Mouse (Mus musculus): ENCODE data around the gene Mcrip2.

The Mcrip2 gene

DNA sequence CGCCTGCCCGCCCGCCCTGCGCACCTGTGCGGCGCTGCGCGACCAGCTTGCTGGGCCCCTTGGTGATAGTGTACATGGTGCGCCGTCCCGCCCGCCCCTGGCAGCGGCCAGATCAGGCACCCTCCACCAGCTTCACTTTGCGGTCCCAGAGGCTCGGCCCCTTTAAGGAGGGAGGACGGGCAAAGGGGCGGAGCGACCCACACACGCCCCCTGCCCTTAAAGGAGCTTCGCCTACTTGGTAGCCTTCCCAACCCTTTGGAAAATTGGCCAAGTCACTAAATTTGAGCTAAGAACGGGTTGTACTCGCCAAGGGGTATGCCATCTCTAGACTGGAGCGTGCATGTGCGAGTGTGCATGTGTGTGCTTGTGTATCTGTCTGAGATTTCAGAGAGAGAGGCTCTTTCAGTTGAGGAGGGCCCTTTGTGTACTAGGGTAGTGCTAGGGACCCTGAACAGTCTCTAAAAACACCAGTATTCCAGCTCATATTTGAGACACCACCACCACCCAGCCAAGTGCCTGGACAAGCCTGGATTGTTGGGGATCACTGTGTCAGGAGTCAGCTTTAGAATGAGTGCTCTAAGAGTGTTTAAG, at the start of gene Mcrip2:
Gene Mcrip2, minus strand, starts transcription at position 164 of the 591 bp plus-strand sequence.
- DNase-seq (ENCODE audit: low spot score) = peak; percentile 87

DNA sequence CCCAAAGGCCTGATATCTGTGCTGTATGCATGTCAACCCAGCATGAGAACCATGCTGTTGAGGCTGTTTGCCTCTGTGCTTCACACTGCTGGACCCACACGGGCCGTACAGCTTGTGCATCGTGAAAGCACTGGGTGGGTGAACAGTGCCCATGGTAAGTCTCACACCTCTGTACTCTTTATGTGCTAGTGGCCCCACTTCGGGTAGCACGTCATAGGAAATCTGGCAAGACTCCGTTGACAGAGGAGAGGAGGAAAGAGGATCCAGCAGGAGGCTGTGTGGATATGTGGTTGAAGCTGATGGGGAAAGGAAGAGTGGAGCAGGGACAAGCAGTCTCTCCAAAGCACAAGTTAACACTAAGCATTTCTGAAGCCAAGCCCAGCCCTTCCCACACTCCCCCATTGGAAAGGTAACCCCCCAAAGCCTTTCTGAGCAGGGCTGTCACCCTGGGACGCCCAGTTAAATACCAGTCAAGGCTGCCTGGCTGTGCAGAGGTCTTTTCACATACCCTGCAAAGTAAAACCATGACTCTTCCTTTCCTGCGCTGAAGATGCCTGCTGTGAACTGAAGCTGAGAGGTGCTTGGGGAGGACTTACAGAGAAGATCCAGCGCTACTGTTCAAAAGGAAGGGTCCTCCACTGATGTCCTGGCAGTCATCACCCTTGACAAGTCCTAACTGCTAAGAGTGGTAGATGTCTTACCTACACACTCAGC, 49.6 kb upstream of the Mcrip2 start:
- no peak for DNase-seq (ENCODE audit: low spot score)

DNA sequence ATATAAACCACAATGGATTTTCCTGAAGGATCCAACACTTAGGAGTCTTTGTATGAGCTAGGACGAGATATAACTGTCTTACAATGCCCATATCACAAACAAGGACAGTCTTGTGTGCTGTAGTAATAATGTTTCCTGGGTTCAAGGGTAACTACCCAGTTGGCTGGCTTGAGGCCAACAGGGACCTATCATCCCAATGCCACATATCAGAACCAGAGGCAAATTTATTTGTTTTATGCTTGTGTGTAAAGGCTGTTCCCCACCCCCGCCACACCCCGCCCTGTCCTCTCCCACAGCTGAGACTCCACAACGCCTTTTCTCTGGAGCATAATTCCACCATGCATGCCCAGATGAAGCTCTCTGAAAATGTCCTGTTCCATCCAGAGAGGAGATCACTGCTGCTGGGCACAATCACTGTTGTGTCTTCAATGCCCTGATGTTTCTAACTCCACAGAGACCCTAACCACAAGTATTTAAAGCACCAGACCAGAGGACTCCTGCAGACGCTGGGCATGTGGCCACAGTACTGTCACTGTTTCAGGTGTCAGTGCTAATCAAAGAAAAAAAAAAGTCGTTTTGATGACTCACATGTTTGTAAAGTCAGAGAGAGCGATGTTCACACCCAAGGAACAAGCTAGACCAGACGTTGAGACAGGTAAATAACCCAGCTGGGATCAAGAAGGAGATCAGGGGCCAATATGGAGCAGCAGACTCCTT, 48.5 kb upstream of the Mcrip2 start:
- no peak for DNase-seq (ENCODE audit: low spot score)

DNA sequence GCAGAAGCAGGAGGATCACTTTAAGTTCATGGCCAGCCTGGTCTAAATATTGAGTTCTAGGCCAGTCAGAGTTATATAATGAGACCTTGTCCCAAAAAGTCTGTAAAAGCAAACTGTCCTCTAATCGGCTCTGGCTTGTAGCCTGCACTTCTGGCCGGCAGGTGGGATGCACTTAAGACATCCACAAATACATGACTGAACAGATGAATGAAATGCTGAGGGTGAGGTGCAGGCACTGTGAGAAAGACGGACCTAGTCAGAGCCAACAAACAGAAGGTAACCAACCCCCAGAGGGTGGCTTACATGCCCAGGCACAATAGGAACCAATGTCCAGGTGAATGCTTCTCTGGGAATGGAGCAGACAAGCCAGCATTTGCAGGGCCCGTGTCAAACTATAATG, 45.7 kb upstream of the Mcrip2 start:
- no peak for DNase-seq (ENCODE audit: low spot score)

DNA sequence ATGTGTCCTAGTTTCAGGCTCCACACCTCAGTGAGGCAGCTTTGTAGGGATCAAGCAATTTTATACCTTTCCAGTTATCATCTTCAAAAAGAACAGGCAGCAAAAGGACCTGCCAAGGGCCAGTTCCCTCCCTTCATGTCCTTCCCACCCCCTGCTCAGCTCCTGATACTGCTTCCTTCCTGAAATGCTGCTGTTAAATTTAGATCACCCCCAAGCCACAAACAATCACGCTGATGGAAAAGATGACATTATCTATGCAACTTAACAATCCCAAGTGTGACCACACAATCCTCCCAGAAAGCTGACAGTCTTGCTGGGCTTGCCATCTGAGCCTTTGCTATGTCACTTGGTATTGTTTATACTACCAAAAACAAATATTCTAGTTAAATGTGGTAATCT, 45.3 kb upstream of the Mcrip2 start:
- peak; percentile 47 for DNase-seq (ENCODE audit: low spot score)

DNA sequence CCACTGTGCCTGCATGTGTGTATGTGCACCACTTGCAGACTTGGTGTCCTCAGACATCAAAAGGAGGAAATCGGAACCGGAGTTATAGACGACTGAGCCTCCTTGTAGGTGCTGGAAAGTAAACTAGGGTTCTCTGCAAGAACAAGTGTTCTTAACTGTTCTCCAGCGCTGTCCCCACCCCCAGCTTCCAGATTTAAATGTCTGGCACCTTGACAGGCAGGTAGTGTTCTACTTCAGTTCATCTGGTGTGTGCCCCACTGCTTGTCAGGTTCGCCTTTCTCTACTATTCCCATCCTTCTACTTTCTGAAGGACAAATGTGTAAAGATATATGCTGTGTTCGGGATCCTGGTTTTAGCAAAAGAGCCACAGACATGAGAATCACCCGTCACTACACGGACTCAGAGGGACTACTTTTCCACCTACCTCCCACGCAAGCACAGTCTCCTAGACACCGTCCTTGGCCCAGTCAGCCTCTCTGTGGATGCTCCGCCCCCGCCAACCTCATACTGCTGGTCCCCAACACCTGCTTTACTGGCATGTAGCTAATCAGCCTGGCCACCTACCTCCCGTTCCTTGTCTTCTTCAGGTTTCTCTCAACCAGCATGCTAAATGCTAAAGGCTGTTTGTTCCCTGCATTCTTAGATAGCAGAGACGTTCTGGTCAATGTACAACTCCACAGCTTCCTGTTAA, 44.8 kb upstream of the Mcrip2 start:
- peak; percentile 38 for DNase-seq (ENCODE audit: low spot score)

DNA sequence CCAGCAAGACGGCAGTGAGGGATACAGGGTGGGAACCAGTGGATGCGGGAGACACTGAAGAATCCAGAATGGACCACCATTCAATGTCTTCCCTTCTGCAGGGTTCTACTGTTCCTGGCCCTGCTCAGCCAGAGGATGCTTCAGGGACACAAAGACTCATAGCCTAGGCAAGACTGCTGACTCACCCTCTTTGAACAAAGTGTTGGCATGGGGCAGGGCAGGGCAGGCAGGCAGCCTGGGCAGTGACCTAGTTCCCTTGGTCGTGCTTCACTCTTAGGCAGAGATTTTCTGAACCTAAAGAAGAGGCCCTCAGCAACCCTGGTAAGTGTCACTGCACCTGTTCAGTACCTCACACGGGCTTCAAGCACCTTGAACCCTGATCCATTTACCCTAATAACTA, 43.3 kb upstream of the Mcrip2 start:
- peak; percentile 33 for DNase-seq (ENCODE audit: low spot score)

DNA sequence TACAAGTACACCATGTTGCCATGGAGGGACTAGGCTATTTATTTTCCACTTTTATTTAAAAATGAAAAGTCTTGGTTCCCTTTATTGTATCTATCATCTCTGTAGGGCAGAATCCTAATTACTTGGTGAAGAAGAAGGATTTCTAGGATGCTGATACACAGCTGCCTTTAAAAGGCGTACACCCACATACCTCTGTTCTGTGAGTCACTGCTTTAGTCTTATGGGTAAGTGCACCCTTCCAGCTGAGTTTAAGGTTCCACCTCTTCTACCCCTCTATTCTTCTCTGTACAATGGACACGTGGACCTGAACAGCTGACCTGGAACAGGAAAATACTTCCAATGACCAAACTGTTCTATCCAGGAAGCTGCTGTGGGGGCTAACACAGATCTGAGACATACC, 39.1 kb upstream of the Mcrip2 start:
- no peak for DNase-seq (ENCODE audit: low spot score)

DNA sequence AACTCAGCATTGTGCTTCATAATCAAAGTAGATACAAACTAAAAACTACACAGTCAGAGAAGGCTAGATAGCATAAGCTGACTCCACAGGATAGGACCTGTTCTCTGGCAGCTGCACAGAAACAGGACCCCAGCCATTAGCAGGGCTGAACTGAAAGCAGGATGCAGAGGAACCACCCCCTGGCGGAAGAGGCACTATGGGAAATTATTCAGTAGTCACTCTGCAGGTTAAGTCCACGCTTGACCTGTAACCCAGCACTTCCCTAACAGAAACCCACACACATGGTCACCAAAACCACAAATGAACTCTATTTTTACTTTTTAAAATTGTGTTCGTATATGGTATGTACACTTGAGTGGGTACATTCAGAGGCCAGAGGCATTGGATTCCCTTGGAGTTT, 34.5 kb upstream of the Mcrip2 start:
- DNase-seq (ENCODE audit: low spot score) = no peak

DNA sequence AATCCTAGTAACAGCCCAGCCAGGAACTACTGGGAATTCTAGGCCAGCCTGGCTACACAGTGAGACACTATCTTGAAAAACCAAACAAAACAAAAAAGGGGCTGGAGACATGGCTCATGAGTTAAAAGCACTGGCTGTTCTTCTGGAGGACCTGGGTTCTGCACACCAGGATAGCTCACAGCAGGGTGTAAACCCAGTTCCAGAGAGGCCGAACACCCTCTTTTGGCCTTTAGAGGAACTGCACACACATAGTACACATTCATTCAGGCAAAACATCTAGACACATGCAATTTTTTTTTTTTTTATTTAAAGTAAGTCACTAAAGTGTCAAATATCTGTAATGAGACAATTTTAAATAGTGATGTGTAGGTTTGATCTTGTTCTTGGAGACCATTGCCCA, 31.6 kb upstream of the Mcrip2 start:
- no peak for DNase-seq (ENCODE audit: low spot score)

DNA sequence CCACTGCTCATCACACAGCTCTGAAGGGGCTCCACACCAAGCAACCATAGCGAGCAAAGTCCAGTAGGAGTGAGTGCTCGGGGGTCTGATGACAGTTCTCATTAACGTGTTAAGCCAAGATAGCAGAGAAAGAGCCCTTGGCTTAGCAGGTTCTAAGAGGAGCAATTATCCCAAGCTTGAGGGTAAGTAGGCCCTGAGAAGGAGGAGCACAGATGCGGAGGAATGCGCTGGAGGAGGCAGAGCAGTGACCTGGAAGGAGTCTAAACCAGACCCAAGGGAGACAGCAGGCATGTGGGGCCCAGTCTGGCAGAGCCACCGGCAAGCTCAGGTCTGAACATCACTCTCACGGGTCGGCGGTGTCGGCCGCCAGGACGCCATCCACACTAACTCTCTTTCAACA, 27.3 kb upstream of the Mcrip2 start:
- DNase-seq (ENCODE audit: low spot score) = no peak

DNA sequence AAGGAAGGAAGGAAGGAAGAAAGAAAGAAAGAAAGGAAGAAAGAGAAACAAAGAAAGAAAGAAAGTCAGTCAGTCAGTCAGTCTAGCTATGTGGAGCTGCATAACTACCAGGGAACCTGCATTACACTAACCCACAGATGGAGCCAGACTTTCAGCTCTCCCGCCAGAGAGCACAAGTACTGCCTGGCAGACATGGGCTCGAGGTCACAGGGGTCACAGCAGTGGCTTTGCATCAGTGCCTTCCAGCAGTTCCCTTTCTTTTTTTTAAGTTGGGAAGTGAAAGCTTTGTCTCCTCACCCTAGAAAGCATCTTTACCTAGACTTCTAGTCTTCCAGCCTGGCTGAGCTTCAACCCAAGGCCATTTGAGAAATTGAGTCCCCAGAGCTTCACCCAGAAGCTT, 26.9 kb upstream of the Mcrip2 start:
- DNase-seq (ENCODE audit: low spot score) = no peak

DNA sequence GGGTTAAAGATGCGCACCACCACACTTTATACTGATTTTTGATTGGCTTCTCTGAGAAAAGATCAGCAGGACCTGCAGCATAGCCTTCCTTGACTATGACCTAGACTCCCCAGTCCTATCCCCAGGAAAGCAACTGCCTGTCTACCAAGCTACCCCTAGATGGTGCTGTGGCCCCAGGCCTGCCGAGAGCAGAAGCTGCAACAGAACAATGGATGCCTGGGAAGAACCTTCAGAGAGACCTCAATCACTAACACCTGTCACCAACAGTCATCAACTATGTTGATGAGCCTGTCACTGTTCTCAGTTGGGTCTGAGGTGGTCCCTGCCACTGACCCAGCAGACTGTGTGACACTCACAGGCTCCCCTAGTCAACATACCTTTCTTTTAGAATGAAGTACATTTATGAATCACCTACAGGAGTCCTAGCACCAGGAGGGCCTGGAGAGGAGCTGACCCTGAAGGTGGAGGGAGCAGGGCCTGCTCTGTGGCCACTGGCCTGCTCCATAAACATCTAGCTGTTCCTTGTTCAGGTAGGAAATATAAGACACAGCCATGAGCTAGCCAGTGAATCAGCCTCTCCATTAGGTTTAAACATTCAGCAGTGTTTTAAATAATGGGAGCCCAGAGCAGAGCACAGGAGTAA, 25.5 kb upstream of the Mcrip2 start:
- DNase-seq (ENCODE audit: low spot score) = peak; percentile 78

DNA sequence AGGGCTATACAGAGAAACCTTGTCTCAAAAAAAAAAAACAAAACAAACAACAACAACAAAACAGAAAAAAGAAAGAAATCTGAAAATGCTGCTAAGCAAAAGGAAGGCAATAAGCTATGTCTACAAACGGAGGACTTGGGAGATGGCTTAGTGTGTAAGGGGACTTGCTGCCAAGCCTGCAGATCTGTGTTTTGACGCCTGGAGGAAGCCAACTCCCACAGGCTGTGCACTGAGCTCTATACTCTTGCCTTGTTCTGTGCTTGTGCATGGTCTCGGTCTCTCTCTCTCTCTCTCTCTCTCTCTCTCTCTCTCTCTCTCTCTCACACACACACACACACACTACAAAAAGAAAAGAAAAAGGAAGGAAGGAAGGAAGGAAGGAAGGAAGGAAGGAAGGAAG, 20.3 kb upstream of the Mcrip2 start:
- no peak for DNase-seq (ENCODE audit: low spot score)

DNA sequence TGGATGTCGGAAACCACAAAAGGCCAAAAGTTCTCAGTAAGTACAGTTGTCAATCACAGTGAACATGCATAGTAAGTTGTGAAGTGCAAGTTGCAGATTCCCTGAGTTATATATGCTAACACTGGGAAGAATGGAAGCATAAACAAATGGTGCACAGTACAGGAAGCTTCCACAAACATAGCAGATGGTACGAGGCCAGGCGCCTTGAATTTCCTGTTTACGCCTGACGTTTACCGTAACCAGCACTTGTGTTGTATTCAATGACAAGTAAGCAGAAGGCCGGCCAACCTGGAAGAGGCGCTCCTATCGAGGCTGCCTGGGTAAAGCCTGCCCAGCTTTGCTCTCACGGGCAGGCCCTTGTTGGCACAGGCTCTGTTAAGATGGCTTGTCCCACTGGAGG, 18.9 kb upstream of the Mcrip2 start:
- peak; percentile 44 for DNase-seq (ENCODE audit: low spot score)

DNA sequence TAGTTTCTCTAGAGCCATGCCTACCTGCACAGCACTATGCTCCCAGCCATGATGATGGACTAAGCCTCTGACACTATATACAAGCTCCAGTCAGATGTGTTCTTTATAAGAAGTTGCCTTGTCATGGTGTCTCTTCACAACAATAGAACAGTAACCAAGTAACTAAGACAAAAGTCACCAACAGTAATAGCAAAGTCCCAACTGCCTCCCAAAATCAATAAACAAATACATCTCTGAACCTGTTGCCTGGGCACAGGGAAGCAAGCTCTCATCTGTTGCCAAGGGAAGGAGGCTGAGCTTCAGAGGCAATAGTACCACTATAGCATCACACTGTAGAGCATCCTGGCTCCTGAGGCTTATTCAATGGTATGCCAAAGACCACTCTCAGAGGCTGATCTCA, 18.2 kb upstream of the Mcrip2 start:
- no peak for DNase-seq (ENCODE audit: low spot score)

DNA sequence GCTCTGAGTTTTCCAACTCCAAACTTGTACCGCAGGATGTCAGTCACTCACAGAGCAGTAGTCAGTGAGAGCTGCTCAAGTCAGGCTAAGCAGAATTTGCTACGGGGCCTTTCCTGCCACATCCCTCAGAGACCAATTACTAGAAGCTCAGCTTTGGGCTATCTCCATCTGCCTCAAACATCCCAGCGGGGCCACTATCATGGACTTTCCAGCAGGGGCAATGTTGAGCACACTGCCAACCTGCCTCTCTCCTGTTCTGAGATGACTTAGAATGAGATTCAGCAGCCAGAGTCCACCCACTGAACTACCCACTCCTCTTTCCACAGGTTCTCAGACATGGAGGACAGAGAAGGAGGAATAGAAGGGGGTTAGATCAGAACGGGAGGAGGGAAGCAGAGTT, 17.1 kb upstream of the Mcrip2 start:
- no peak for DNase-seq (ENCODE audit: low spot score)

DNA sequence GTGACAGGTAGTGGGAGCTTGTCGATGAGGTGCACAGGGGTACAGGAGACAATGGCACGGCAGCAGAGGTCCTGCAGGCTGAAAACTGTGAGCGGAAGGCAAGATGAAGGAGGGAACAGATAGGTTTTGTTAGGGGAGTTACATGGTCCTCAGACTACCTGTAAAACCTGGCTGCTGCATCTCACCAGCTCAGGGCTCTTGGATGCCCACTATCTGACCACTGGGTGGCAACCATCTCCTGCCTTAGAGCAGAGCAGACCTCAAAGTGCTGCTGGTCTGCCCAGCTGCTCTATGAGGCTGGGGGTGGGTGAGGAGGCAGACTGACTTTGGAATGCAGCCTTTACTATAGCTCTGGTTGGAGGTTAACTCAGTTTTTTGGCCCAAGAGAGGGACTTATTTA, 15.3 kb upstream of the Mcrip2 start:
- no peak for DNase-seq (ENCODE audit: low spot score)

DNA sequence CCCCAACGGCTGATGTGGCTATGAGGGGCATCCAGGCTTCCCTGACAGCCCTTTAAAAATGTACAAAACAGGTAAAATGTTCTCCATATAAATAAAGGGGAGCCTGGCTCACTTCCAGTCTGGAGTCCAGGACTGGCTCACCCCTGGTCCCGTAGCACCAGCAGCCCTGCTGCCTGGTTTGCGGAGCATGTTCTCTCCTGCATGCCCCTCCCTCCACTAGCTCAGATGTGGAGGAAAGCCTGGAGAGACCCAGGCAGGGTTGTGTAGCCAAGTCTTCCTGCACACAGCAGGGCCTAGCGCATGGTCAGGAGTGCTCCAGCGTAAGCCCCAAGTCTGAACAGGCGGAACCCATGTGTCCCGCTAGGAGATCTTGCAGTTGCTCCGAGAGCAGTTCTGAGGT, 14.7 kb upstream of the Mcrip2 start:
- DNase-seq (ENCODE audit: low spot score) = no peak

DNA sequence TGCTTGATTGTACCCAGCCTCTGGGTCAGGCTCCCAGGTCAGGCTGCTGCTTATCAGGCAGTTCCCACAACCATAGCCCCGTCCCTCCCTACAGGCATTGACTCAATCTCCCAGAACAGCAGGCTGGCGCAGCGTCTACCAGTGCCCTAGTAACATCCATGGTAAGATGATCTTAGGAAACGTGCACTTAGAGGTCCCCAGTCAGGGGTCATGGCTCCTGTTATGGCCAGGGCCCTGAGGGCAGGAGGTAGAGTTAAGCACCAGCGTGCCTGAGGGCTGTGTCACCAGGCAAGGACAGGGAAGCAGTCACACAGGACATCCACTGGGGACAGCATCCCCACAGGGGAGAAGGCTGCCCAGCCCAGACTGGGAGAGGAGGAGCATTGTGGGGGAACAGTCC, 13.7 kb upstream of the Mcrip2 start:
- no peak for DNase-seq (ENCODE audit: low spot score)

DNA sequence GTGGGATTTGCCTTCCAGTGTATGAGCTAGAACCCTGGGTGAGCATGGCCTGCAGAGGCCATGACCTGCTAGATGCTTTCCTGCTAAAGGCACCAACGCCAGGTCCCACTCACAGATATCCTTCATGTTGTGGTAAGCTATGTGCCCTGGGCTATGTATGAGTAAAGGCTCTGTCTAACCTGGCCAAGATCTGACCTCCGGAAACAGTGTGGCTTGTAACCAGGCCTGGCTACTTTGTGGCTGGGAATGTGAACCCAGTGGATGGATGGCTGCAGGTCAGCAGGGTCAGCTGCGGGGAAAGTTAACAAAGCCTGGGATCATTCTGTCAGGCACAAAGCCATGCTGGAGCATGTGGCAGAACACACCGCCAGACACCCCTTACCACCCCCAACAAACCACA, 13.1 kb upstream of the Mcrip2 start:
- DNase-seq (ENCODE audit: low spot score) = no peak

DNA sequence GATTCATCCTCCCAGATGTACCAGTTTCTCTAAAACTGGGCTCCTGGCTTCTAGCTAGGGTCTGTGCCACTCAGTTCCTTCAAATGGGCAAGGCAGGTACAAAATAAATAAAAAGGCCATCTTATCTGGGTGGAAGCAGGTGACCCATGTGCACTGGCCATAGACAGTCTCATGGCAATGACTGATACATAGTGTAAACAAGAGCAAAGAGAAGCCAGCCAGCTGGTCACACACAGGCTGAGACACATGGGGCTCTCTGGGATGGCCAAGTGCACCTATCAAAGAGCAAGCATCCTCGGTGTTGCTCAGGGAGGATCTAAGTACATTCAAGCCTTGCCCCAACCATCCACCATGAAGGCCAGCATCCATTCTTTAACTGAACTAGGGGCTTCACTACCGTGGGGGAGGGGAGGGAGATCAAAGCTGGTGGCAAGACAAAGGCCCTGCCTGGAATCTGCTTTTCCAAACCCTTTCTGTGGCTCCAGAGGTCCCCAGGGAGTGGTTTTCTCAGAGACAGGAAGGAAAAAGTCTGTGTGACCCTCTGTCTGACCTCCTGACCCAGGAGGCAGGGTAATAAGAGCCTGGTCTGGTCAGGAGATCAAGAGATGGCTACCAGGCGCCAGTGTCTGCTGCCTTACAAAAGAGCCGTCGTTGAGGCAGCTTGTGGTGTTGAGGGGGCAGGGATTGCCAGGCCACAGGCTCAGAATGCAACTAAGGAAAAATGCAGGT, 12.5 kb upstream of the Mcrip2 start:
- no peak for DNase-seq (ENCODE audit: low spot score)

All from lung, postnatal 25 days (tissue).